Mouse (Mus musculus): ENCODE results near the gene Clybl.

The Clybl gene

DNA sequence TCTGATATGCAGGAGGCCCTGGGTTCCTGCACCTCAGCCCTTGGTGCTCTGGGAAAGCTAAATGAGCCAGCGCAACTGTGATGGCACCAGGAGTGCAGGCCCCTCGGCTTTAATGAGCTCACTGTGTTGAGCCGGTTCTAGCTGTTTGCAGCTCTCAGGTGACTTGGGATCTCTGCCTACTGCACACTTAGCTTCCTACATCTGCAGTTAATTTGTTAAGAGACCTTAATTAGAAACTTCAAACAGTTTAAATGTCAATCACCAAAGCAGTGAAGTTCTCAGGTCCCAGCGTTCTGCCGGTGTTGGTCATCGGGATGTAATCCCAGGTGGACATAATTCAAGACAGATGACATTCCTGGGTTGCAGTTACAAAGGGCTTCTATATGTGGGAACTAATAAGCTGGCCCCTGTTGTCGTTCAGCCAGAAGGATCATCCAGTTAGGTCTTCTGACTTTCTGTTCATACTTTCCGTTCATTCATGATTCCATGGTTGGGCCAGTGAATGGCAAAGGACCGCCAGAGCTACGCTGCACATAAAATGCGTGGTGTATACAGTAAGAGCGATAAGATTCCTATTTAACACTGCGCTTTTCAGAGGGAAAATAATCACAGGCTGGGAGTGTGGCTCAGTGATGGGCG, 18.9 kb downstream of the Clybl start:
- no peak for DNase-seq

DNA sequence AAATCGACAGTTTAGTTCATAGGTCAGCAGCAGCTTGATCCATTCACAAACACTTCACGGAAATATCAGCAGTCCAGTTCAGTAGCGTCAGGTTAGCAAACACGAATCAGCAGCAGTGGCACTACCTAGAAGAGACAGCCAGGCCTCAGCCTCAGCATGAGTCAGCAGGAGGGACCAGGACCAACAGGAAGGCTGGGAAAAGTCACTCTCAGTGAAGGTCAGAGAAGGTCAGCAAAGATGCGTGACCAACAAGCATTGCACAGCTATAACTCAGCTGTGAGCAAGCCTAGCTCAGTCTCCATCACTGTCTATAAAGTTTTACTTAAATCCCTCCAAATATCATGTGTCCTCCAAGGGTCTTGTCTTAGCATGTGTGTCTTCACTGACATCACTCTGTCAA, 27.7 kb downstream of the Clybl start:
- DNase-seq: no peak

DNA sequence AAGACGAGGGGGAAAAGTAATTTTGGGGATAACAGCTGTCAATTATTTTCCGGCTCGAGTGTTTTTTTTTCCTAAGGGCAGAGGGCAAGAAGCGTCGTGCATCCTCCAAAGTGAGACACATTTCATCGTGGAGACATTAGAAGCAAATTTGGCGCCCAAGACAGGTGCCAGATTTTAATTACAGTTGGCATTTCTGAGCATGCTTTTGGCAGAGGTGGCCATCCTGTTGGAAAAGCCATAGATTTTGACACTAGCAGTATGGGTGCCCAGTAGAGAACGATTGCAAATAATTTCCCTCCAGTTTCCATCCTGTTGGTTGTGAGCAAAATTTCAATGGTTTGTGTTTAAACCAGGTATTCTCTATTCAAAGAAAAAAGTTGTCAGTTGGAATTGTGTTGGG, 32.1 kb downstream of the Clybl start:
- DNase-seq: peak; percentile 71 to 78

DNA sequence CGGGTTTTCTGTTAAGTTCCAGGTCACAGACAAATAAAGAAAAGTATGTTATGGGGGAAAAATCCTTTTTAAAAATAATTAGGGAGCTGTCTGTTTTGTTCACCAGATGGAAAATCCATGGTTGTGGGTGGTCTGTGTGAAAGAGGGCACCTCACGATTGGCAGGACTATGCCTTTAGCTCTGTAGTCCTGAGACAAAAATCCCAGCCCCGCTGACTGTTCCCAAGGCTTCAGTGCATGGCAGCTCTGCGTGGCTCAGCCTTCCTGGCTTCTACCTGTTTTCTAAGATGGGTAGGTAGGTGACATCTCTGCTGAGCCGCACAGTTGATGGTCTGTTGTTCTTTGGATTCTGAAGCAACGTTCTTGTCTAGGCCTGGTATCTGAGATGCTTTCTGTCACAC, 32.6 kb downstream of the Clybl start:
- DNase-seq: no peak

DNA sequence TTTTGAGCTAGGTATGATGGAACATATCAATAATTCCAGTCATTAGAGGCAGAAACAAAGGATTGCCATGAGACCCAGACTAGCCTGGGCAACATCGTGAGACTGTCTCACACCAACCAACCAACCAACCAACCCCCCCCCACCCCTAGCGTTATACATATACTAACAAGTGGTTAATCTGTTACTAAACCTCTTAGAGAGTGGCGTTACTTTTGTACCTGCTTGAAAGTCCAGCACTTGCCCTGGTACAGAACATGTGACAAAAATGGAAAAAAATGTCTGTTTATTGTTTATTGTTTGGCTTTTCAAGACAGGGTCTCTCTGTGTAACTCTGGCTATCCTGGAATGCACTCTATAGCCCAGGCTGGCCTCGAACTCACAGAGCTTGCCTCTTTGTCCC, 35.7 kb downstream of the Clybl start:
- DNase-seq: no peak

DNA sequence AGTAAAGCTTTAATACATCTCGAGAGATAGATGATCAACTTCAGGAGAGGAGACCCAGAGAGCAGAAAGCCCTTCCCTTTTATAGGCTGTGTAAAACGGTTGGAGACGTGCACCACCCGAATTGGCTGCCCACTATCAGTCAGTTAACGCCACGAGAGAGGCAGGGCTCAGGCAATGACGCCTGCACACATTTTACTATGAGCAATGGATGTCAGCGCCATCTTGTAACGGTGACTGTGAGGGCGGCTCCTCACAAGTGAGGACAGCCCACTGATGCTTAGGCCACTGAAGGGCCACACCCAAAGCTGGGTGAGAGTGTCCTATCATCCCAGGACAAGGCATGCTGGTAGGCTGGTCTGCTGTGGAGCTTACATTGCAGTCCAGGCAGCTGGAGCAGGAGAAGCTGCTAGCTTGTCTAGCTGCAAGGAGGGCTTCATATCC, 41.5 kb downstream of the Clybl start:
- no peak for DNase-seq

DNA sequence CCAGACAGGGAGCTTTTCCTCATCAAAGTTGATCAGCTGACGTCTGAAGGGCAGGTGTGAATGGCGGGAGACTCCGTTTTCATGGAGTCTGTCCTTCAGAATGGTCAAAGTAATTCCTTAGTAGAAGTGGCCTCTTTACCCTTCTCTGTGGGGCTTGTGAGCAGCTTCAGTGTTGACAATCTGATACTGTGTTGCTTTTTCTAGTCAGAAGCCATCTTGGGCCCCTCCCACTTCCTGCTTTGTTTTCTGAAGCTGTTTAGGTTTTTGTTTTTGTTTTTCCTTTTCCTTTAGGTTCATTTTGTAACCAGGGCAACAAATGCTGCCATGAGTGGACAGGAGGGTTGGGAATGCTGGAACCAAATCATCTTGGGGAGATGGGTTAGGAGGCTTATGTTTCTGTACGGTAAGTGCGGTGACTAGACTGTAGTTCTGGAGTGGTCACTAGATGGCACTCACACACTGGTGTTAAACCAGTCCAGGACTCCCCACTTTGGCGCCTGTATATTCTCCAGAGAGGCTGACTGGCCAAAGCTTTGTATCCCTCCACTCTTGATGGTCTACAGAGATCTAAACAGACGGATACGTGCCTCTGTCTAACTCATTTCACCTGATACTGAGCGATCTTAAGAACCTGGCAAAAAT, 42.1 kb downstream of the Clybl start:
- DNase-seq: peak; percentile 86 to 95

DNA sequence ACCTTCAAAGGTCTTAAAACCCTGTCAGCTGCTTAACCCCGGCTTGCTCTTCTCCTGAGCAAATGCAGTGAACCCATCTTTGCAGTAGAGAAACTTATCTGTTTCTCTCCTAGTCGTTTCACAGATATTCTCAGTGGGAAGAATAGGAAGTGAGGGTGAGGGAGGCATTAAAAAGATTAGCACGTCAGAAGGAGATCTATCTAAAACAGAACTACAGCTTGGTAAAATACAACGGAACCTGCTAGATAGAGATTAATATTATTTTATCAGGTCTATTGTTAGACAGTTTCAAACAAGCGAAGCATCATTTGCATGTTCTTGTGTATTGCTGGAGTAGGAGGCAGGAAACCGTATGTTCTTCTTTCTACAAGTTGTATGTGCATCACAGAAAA, 42.6 kb downstream of the Clybl start:
- DNase-seq: no peak

DNA sequence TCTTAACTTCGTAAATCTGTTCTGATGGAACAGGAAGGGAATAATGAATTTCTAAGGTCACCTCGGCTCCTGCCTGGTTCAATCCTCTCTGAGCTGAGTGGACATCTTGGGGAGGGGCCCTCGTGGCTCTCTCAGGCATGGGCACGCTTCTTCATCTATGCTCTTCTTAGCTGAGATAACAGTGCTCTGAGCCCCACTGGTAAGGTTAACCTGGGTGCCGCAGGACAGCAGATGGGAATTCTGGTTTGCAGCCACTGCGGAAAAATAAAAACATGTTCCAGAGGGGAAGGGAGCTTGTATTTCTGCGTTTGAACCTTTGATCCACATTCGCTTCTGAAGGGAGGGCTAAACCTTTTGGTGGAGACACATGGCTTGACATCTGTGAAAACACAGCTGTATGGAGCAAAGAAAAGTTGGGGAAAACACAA, 43.0 kb downstream of the Clybl start:
- peak; percentile 51 to 66 for DNase-seq

DNA sequence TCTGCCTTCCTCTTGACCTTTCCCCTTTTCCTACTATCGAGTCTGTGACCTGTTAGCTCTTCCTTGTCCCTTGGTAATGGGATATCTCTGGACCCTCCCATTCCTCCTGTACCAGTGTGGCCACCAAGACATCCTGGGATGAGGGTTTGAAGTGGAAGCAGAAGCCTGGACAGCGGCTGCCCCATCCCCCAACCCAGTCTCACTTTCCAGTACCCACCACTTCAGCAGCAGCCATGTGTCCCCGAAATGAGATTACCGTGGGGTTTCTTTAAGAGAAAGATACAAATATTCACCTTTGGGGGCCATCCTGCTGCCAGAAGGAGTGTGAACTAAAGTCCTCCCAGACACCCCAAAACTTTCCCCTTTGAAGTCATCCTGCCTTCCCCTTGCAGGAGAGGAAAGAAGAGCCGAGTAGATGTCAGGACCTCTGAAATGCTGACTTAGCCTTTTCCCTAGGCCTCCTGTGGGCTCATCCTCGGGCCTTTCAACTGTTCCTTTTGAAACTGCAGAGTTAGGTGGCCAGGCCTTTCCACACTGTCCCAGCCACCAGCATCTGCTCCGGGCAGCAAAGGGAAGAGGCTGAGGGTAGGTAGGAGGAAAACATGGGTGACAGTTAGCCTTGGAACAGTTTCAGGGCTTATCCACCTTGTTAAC, 44.1 kb downstream of the Clybl start:
- DNase-seq: peak; percentile 19 to 38

DNA sequence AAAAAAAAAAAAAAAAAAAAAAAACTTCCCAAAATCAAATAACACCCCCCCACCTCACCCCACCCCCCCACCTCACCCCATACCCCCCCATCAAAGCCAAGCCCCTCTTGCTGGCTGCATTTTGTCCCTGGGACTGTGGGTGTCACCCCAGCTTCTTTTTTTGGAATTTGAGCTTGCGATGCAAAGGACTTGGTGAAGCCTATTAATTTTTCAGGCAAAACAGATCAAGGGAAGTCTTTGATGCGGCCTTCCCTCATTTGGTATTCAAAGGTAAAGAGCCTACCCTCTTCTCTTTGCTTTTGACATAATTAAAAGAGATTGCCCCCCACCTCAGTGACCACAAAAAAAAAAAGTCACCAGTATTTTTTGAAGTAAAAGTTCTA, 44.6 kb downstream of the Clybl start:
- DNase-seq: peak; percentile 33 to 36

DNA sequence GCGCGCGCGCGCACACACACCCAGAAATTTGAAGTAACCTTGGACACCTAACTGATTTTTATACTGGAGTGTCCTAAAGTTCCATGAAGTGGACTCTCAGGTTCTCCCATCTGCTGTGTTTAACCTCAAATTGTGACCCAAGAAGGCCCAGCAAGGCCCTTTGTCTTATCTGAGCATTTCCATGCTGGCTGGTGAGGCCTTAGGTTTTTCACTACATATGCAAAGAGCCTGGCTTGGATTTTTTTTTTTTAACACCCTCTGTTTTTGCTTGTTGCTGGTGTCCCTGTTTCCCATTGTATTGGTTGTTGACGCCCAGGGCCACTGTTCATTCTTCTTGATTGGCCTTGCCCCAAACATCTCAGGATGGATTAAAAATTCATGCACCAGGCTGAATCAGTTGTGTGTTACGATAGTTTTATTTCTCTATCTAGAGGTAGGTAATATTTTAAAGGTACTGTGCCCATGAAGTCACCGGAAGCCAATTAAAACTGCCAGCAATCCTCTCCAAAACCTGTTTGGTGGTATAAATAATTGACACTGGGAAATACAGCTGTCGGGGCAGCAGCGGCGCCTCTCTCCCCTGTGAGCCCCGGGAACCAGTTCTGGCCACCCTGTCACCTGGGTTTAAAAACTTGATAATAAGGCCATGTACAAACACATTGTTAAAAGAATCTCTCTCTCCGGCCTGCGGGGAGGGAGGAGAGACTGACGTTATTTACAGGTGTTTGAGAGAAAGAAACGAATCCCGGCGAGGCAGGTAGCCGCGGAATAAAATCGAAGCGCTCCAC, 45.4 kb downstream of the Clybl start:
- DNase-seq: peak; percentile 34 to 64

DNA sequence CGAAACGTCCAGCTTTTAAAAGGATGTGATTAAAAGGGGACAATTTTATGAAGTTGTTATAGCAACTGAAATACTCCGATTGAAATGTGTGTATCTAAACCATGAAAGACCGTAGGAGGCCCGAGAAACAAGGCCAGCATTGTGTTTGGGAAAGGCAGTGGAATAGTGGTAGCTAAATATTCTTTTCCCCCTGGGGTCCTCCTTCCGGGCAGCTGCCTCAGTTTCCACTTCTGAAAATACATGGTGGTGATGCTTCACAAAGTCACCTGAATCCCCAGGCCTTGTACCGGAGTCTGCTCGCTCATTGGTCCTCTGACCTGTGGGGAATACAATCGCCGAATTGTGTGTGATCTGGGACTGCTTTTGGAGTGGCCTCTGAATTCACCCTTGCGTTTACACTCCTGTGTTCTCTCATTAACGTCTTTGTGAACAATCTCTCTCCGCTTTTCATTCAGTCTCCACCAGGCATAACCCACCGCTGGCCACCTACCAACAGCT, 46.0 kb downstream of the Clybl start:
- peak; percentile 29 to 67 for DNase-seq

DNA sequence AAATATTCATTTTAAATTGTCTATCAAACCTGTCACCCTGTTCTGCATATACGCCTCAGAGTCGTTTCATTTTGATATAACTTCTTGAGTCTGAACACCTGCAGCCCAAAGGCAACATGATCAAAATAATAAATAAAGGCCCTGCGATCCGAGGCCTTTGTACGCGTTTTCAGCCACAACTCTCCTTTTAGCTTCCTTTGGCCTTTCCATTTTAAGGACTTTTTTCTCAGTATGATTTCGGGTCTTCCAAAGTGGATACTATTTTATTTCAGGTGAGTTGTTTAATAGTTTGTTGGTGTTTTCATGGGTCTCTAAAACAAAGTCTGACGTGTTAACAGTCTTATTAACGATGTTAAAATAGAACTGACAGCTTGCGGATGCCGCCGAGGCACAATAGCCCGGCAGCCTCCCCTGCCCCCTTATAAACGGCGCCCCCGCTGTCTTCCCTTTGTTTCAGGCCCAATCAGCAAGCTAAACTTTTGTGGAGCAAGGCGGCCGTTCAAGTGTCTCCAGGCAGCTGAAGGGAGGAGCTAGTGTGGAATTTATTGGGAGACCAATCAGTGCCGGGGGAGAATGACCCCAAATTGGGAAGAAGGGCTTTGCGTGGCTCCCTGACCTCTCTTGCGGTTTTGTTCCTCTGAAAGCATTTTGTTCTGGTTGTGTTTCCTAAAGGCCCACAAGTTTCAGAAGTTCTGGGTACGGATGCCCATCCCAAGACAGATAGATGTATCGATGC, 47.5 kb downstream of the Clybl start:
- DNase-seq: peak; percentile 65 to 68

DNA sequence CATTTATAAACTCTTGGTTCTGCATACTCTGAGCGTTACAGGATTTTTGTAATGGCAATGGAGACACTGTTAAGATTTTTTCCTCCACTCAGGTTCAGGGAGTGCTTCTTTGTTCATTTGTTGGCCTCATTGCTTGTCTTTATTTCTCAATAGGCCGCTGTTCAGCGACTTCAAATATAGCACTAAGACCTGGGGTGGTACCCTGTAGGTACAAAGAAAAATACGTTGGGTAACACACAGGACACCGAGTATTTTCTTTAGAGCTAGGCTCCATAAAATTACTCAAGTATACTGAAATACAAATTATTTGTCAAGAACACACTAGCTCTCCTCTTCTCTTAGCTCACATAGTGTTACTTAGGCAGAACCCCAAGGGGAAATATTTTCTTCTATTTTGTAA, 48.5 kb downstream of the Clybl start:
- peak in 1 of 2 experiments; percentile 44 for DNase-seq

DNA sequence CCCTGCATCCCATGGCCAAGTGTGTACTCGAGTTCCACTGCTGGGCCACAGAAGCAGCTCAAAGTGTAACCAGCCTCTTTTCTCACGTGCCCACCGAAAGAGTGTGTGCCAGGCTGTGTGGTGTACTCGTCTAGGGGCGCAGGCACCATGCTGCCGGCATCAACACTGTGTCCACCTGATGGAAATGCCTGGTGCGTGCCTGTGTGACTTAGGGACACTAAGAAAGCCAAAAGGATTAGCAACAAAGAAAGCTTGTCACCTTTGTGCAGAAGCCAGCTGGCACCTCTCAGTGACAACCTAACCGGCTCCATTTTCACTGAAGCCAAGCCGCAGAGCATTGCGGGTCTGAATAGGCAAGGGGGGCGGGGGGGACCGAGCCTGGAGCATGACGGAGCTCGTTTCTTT, 49.1 kb downstream of the Clybl start:
- peak; percentile 85 to 90 for DNase-seq

DNA sequence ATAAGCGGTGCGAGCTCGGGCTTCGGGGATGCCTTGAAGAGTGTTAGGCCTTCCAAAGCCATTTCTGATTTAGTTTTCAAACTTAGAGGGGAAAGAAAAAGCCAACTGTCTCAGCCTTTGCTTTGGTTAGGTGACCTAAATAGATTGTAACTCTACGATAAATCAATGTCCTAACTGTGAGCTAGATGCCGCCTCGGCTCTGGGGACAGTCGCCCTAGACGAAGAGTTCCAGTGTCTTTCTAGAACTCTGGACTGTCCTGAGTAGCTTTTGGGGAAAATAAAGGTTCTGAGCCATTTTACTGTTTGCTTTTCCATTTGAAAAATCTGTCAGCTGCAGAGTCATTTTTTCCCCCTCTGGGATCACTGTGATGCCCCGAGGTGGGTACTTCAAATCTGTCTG, 49.6 kb downstream of the Clybl start:
- DNase-seq: no peak

DNA sequence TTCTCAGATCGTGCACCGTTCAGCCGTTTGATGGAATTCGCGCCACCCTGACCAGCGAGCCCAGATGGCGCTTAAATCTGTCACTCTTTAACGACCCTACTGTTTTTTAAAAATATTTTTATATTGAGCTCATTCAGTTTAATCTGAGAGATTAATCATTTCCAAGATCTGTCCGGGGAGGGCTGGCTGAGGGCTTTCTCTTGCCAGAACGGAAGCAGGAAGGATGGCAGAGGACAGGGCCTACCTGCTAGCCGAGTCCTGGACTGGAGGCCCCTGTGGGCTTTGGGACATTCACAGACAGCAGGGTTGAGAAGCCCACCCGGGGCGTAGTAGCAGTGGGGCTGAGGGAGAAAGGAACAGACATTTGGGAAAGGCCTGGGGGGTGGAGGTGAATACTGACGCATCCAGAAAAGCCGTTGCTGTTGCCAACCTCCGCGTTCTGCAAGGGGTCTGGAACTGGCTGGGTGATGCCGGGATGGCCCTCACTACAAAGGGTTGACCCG, 51.8 kb downstream of the Clybl start:
- peak; percentile 74 to 82 for DNase-seq

DNA sequence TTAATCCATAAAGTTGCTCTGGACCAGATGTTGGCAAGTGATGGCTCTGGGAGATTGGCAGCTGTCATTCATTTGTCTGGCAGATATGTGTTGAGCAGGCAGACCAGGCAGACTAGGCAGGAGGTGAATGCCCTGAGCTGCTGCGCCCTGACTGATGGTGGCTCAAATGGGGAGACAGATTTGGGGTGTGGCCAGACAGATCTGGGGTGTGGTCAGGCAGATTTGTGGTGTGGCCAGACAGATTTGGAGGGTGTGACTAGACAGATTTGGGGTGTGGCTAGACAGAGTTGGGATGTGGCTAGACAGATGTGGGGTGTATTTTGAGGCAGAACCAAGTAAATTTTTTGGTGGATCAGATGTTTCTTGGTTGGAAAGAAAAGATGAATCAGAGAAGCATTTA, 62.4 kb downstream of the Clybl start:
- no peak for DNase-seq

DNA sequence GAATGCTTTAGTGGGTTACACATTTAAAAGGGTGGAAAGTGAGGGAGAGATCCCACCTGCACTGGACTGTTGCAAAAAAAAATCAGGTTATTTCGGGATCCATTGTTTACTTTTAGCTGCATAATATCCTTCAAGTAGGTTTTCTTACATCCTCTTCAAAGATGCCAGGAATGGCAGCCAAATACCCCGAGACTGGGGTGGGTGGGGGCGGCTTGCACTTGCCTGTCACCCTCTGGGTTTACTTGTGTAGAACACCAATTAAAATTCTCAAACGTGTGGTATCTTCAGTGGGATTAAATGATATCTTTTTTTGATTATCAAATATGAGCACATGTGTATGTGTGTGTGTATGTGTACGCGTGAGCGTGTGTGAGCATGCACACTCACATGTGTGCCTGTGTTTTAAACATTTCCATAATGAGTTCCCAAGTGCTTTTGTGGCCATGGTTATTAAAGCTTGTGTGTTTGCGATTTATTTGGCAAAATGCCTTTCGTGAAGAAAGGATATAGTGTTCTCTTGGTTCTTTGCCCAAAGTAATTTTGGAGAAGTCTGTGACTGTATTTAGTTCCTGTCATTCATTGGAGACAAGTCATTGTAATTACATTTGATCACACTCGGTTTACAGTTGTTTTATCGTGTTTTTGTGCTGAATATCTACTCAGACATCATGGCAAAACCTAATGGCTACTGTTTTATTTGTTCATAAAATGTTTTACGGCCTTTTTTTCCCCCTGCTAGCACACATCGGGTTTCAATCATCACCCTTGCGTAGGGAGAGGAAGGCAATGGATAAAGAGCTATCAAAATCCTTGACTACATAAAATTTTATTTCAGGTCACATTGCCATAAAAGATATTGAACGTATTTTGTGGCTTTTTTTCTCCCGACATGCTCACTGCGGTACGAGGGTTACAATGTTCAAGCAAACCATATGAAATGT, 65.7 kb downstream of the Clybl start:
- DNase-seq: no peak

DNA sequence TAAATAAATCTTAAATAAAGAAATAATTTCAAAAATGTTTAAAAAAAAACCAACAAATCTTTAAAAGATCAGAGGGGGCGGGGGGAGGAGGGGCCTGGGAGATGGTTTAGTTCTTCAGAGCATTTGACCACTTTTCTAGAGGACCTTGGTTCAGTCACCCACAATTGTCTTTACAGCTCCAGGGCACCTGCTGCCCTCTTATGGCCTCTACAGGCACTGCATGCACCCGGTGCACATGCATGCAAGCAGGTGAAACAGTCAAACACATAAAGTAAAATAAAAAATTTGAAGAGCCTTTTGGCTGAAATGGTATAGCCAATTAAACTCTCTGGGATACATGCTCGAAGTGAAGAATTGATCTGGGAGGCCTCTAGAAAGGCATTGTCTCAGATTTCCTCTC, 67.6 kb downstream of the Clybl start:
- DNase-seq: peak; percentile 19 to 21
